Mouse (Mus musculus) heart, embryonic 12.5 days (tissue): ENCODE results near the gene Ncf2. TPM values are rescaled to one million over a fixed set of nuclear protein-coding genes. Genes with fewer than 3 reads are reported as not detected.

ENCODE experiments used
- ATAC-seq: fragments of 200-750 bp; cut with Nextera tagmentation; 2 replicates; pipeline ENCODE4 v1.8.0; 2017; ENCODE audit warnings: moderate TSS enrichment, moderate library complexity; ENCODE audit not compliant: insufficient number of reproducible peaks, low FRiP score
- H3K27ac ChIP-seq: fragments of 300-500 bp; sonication (generic); 2 replicates; pipeline ENCODE4 v1.5.1; 2016; ENCODE audit warnings: mild to moderate bottlenecking, moderate library complexity; ENCODE audit not compliant: poor library complexity, severe bottlenecking
- H3K27me3 ChIP-seq: fragments of 300-500 bp; sonication (generic); replicated peaks from 2 replicates; pipeline ENCODE4 v1.6.1; 2016; ENCODE audit warnings: mild to moderate bottlenecking, moderate library complexity
- H3K36me3 ChIP-seq: fragments of 300-500 bp; sonication (generic); 2 replicates; pipeline ENCODE4 v1.6.1; 2016; ENCODE audit warnings: mild to moderate bottlenecking, moderate library complexity
- H3K4me1 ChIP-seq: fragments of 300-500 bp; sonication (generic); replicated peaks from 2 replicates; pipeline ENCODE4 v1.6.1; 2016; ENCODE audit warnings: mild to moderate bottlenecking
- H3K4me2 ChIP-seq: fragments of 300-500 bp; sonication (generic); 2 replicates; pipeline ENCODE4 v1.6.1; 2016; ENCODE audit warnings: mild to moderate bottlenecking, moderate library complexity
- H3K4me3 ChIP-seq: fragments of 300-500 bp; sonication (generic); 2 replicates; pipeline ENCODE4 v1.5.1; 2016; ENCODE audit warnings: mild to moderate bottlenecking
- H3K9ac ChIP-seq: fragments of 300-500 bp; sonication (generic); 2 replicates; pipeline ENCODE4 v1.6.1; 2016; ENCODE audit warnings: mild to moderate bottlenecking, moderate library complexity
- H3K9me3 ChIP-seq: fragments of 300-500 bp; sonication (generic); replicated peaks from 2 replicates; pipeline ENCODE4 v1.6.1; 2016; ENCODE audit warnings: mild to moderate bottlenecking, moderate library complexity
- WGBS: fragments of 180-500 bp; shearing (Covaris S2); methylation state at CpG from one replicate; pipeline ENCODE4 v1.1.7; 2016; 5-methylcytosine and 5-hydroxymethylcytosine counted together
- polyA plus RNA-seq: library from polyadenylated mRNA; unstranded; fragments of >200 nt; fragmentation: Nextera tagmentation; extraction: Ambion mirVana; gene quantifications from 2 replicates; pipeline ENCODE4 v1.2.1, GENCODE M21; 2016

The Ncf2 gene
- polyA plus RNA-seq, 1 experiment from 2014 or later = 3.4 TPM

DNA sequence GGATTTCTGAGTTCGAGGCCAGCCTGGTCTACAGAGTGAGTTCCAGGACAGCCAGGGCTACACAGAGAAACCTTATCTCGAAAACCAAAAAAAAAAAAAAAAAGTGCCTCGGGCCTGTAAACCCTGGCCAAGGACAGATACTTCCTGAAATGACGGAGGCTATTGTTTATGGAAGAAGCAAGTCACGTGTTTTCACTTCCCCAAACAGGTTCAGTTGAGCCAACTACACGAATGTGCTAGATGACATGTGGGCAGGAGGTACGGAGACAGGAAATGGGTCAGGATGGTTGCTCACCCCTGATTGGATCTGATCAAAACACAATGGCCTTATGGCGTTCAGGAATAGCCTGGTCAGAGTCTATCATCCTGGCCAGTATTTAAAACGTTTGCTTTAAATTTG is 1.9 kb upstream of the Ncf2 start:
- no peak overlapping the region for H3K27ac ChIP-seq

DNA sequence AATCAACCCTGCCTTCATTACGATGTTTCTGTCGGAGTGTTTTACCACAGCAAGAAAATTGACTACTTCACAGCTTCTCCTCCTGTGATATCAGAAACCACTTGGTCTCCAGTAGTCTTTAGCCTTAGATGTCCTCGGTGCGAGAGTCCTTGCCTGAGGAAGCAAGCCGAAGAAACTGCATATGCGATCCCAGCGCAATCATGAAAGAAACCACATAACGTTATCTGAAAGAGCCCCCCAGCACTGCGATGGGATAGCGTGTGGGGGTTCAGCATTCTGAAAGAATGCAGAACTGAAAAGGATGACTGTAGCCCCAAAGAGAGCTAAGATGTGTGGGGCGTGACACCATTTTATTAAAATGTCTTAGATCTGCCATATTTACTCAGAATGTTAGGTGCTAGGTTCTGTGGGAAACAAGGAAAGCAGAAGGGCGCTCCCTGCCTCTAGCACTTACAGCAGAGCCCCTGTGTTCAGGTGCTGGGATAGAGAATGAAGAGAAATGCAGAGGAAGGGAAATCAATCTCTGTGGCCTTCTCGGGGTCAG is 711 bp downstream of the Ncf2 start:
- Histone ChIP-seq H3K4me2 (no peak overlapping the region), H3K36me3 (no peaks in the 10 kb centered on the region), H3K4me1 (peaks cover 16% of the 10 kb centered on the region), H3K27me3 (no peaks in the 10 kb centered on the region), H3K9me3 (no peaks in the 10 kb centered on the region), H3K9ac (no peak overlapping the region), H3K4me3 (no peak overlapping the region), H3K27ac (0 out of 2 replicates have a peak overlapping the region, but pooled peaks have one; percentile 65)
- WGBS = 80% methylated on average over 13 of the region's 13 CpGs
- ATAC-seq = no peak

More for the DNA sequence above, 1.9 kb upstream of the Ncf2 start:
- H3K9me3 ChIP-seq = no peaks in the 10 kb centered on the region
- peak; percentile 58 for ATAC-seq
- H3K9ac ChIP-seq = no peak overlapping the region
- peaks cover 26% of the 10 kb centered on the region for H3K4me1 ChIP-seq
- H3K4me2 ChIP-seq = no peak overlapping the region
- no peaks in the 10 kb centered on the region for H3K36me3 ChIP-seq
- no peaks in the 10 kb centered on the region for H3K27me3 ChIP-seq
- WGBS = 53% methylated on average over 9 of the region's 9 CpGs
- H3K4me3 ChIP-seq = no peak overlapping the region

- no peak overlapping the region for H3K9ac ChIP-seq
- no peaks in the 10 kb centered on the region for H3K9me3 ChIP-seq
- H3K27ac ChIP-seq = no peak overlapping the region
- no peak overlapping the region for H3K4me2 ChIP-seq
- no peak for ATAC-seq
- 68% methylated on average over 6 of the region's 6 CpGs for WGBS
- peaks cover 11% of the 10 kb centered on the region for H3K4me1 ChIP-seq
- H3K4me3 ChIP-seq = no peak overlapping the region
- H3K27me3 ChIP-seq = no peaks in the 10 kb centered on the region
- no peaks in the 10 kb centered on the region for H3K36me3 ChIP-seq
Observed at GRCm38 (mm10) chr1:152804907-152805306, 4.9 kb downstream of the Ncf2 start.

- WGBS = 68% methylated on average over 18 of the region's 18 CpGs
- H3K4me3 ChIP-seq = no peak overlapping the region
Observed at GRCm38 (mm10) chr1:152807619-152808391, 7.8 kb downstream of the Ncf2 start.

DNA sequence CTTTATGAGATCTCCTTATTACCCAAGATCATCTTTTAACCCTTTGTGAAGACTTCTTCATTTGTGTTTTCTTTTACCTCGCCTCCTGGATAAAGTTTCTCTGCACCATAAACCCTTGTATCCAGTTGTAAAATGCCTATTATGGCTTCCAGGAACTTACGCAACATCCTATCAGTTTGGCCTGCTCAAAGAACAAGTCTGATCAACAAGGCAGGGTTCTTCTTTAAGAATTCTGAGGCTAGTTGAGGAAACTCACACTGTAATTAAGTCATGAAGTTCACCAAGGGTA is 8.3 kb downstream of the Ncf2 start:
- H3K9ac ChIP-seq = no peak overlapping the region
- H3K9me3 ChIP-seq = no peaks in the 10 kb centered on the region
- no peak overlapping the region for H3K4me3 ChIP-seq
- 85% methylated on average over 2 of the region's 2 CpGs for WGBS
- H3K27ac ChIP-seq = no peak overlapping the region
- H3K27me3 ChIP-seq = no peaks in the 10 kb centered on the region
- H3K4me1 ChIP-seq = peaks cover 11% of the 10 kb centered on the region
- H3K36me3 ChIP-seq = no peaks in the 10 kb centered on the region
- H3K4me2 ChIP-seq = no peak overlapping the region
- no peak for ATAC-seq

More at GRCm38 (mm10) chr1:152807619-152808391, 7.8 kb downstream of the Ncf2 start:
- no peak overlapping the region for H3K9ac ChIP-seq
- no peak overlapping the region for H3K4me2 ChIP-seq
- no peaks in the 10 kb centered on the region for H3K9me3 ChIP-seq
- H3K27ac ChIP-seq = no peak overlapping the region
- H3K27me3 ChIP-seq = no peaks in the 10 kb centered on the region
- H3K4me1 ChIP-seq = peaks cover 11% of the 10 kb centered on the region
- no peaks in the 10 kb centered on the region for H3K36me3 ChIP-seq
- no peak for ATAC-seq

DNA sequence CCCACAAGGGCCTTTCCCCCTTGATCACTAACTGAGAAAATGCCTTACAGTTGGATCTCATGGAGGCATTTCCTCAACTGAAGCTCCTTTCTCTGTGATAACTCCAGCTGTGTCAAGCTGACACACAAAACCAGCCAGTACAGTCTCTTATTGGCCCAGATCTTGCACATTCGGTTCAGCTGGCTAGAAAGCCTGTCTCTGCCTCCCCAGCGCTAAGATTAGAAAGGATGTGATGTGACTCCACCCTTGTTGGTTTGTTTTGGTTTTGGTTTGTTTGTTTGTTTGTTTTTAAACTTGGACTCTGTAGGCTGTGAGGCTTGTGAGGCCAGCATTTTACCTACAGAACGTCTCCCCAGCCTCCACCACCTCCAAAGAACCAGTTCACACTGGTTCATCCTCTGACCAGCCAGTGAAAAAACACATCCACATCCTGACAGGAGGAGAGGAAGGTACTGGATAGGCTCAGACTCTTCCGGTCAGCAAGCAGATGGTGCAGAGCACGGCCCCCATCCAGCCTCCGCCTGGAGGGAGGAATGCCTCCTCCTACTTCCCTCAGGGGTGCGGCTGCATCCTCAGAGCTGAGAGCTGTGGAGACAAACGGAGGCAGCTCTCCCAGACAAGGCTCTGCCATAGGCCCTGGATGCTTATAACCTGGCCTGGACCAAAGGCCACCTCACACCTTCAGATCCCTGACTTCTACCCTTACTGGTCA is 9.7 kb downstream of the Ncf2 start:
- Histone ChIP-seq H3K36me3 (no peaks in the 10 kb centered on the region), H3K27me3 (no peaks in the 10 kb centered on the region), H3K9me3 (no peaks in the 10 kb centered on the region), H3K4me2 (no peak overlapping the region), H3K4me1 (peaks cover 11% of the 10 kb centered on the region), H3K4me3 (no peak overlapping the region), H3K27ac (peak overlapping the region; percentile 69), H3K9ac (no peak overlapping the region)
- 24% methylated on average over 8 of the region's 8 CpGs for WGBS
- peak; percentile 85 for ATAC-seq

- WGBS = 76% methylated on average over 13 of the region's 13 CpGs
- no peak overlapping the region for H3K27ac ChIP-seq
Observed at GRCm38 (mm10) chr1:152810533-152811439, 10.8 kb downstream of the Ncf2 start.

DNA sequence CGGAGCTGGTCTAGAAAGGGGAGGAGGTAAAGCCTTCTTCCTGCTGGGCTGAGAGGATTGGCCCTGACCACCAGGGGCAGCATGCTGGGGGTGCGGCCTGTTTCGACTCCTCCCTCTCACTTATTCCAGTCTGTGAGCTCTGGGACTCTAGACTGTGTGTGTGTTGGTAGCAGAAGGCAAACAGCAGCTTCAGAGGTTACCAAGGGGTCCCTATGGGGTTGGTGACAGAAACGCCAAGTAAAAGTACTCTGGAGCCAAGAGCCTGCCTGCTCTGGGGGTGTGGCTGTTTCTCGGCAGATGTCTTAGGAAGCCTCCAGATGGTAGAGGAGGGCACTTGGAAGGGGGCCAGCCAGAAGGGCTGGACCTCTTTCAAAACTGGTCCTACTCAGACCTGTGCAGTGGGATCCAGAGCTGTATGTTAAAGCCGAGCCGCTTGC is 15.3 kb downstream of the Ncf2 start:
- 37% methylated on average over 7 of the region's 7 CpGs for WGBS
- H3K4me3 ChIP-seq = no peak overlapping the region
- no peak overlapping the region for H3K9ac ChIP-seq
- peak overlapping the region; percentile 28; the same call in 1 of the 2 replicates for H3K4me2 ChIP-seq
- H3K4me1 ChIP-seq = peaks cover 37% of the 10 kb centered on the region
- no peaks in the 10 kb centered on the region for H3K9me3 ChIP-seq
- no peaks in the 10 kb centered on the region for H3K36me3 ChIP-seq
- no peak overlapping the region for H3K27ac ChIP-seq
- no peaks in the 10 kb centered on the region for H3K27me3 ChIP-seq
- peak; percentile 47 for ATAC-seq

More at GRCm38 (mm10) chr1:152810533-152811439, 10.8 kb downstream of the Ncf2 start:
- Histone ChIP-seq H3K4me3 (no peak overlapping the region), H3K36me3 (no peaks in the 10 kb centered on the region), H3K4me2 (no peak overlapping the region), H3K9ac (no peak overlapping the region), H3K9me3 (no peaks in the 10 kb centered on the region), H3K27me3 (no peaks in the 10 kb centered on the region), H3K4me1 (peaks cover 21% of the 10 kb centered on the region)
- no peak for ATAC-seq

- H3K4me3 ChIP-seq = no peak overlapping the region
- H3K4me2 ChIP-seq = 0 out of 2 replicates have a peak overlapping the region, but pooled peaks have one; percentile 12
- H3K9me3 ChIP-seq = no peaks in the 10 kb centered on the region
- no peaks in the 10 kb centered on the region for H3K27me3 ChIP-seq
- no peaks in the 10 kb centered on the region for H3K36me3 ChIP-seq
- WGBS = 28% methylated on average over 12 of the region's 12 CpGs
- no peak overlapping the region for H3K9ac ChIP-seq
- ATAC-seq = no peak
- H3K4me1 ChIP-seq = peaks cover 36% of the 10 kb centered on the region
- peak overlapping the region; percentile 58 for H3K27ac ChIP-seq
Observed at GRCm38 (mm10) chr1:152817027-152817769, 17.2 kb downstream of the Ncf2 start.

- H3K9me3 ChIP-seq = peaks cover 3% of the 10 kb centered on the region; the same call in 1 of the 2 replicates
- H3K9ac ChIP-seq = no peak overlapping the region
- 15% methylated on average over 10 of the region's 10 CpGs for WGBS
- ATAC-seq = no peak
- H3K36me3 ChIP-seq = no peaks in the 10 kb centered on the region; the same call in 1 of the 2 replicates
- H3K4me2 ChIP-seq = peak overlapping the region; percentile 12; the same call in 1 of the 2 replicates
- no peak overlapping the region for H3K4me3 ChIP-seq
- H3K27me3 ChIP-seq = no peaks in the 10 kb centered on the region
- H3K4me1 ChIP-seq = peaks cover 35% of the 10 kb centered on the region
- peak overlapping the region; percentile 58 for H3K27ac ChIP-seq
Observed at GRCm38 (mm10) chr1:152817794-152818193, 17.8 kb downstream of the Ncf2 start.
